Mouse (Mus musculus) lung, adult 2 months (tissue): ENCODE results near the gene Abca5.

Experiments
- CTCF ChIP-seq: fragments of 200-500 bp; IDR thresholded peaks from 2 replicates; pipeline ENCODE4 v1.5.1; 2011; ENCODE audit warnings: mild to moderate bottlenecking, low read length, control low read depth; ENCODE audit not compliant: insufficient read depth
- POLR2A ChIP-seq: fragments of 200-500 bp; IDR thresholded peaks from 2 replicates; pipeline ENCODE4 v1.6.1; 2011; ENCODE audit warnings: low read depth, mild to moderate bottlenecking, control low read depth, low read length, borderline replicate concordance; ENCODE audit errors: extremely low read depth

- TF ChIP-seq CTCF (no peak), POLR2A (no peak)
Measured at GRCm38 (mm10) chr11:110257061-110257460, 80.5 kb downstream of the Abca5 start.
